Comparison of ENCODE assay signal across 22 mouse cellular contexts in genomic region chr2:33778466-33778865, GRCm38 (mm10).
DNase-seq lines count a peak whose midpoint lies in the region; ATAC-seq and TF ChIP-seq lines count a peak whose summit lies in the region.
"Had no signal": no experiment of that assay in that cellular context is flagged by ENCODE, and none has a peak within 500 bp of the region (broad histone marks: within the 10 kb centered on the region; RNA-seq: fewer than 3 reads in every experiment).

No protein-coding gene starts in this region.

- no peak overlapping the region for H3K4me3 ChIP-seq in midbrain, embryonic 15.5 days
- no peak overlapping the region for H3K4me3 ChIP-seq in midbrain, postnatal 0 days (ENCODE audit: low read depth, low read length)
- H3K4me3 ChIP-seq in cerebellum, adult 2 months (replicated peaks; ENCODE audit: insufficient read depth, low read depth, low read length): no peak overlapping the region
- H3K4me3 ChIP-seq: embryonic facial prominence, embryonic 13.5 days; forebrain, embryonic 12.5 days; heart, adult 2 months; heart, embryonic 15.5 days had no signal

- no peaks in the 10 kb centered on the region for H3K36me3 ChIP-seq in midbrain, embryonic 15.5 days (replicated peaks)
- peaks cover 5% of the 10 kb centered on the region; the same call in 1 of the 2 replicates for H3K36me3 ChIP-seq in midbrain, postnatal 0 days (ENCODE audit: insufficient read depth, low read length)

- 0 out of 2 replicates have a peak overlapping the region, but pooled peaks have one; percentile 12 for H3K27ac ChIP-seq in midbrain, embryonic 15.5 days
- H3K27ac ChIP-seq in midbrain, postnatal 0 days (ENCODE audit: low read depth, low read length): no peak overlapping the region
- H3K27ac ChIP-seq in cerebellum, adult 2 months (ENCODE audit: insufficient read depth, low read length): peak overlapping the region; percentile 19
- H3K27ac ChIP-seq: embryonic facial prominence, embryonic 13.5 days; forebrain, embryonic 12.5 days; heart, adult 2 months; heart, embryonic 15.5 days; hindbrain, embryonic 14.5 days had no signal

- TF ChIP-seq CTCF in midbrain, postnatal 0 days (IDR thresholded peaks at IDR 0.05): no peak
- no peak for TF ChIP-seq CTCF in cerebellum, adult 2 months (IDR thresholded peaks at IDR 0.05; ENCODE audit: borderline replicate concordance, insufficient read depth, low read depth, low read length)

- no peak overlapping the region for H3K9ac ChIP-seq in midbrain, embryonic 15.5 days
- H3K9ac ChIP-seq in midbrain, postnatal 0 days (replicated peaks; ENCODE audit: low read length, poor library complexity, severe bottlenecking): no peak overlapping the region
- H3K9ac ChIP-seq: embryonic facial prominence, embryonic 13.5 days; forebrain, embryonic 12.5 days; heart, embryonic 15.5 days; hindbrain, embryonic 14.5 days had no signal

- DNase-seq in midbrain, postnatal 0 days (ENCODE audit: low spot score): no peak
- peak; percentile 69 to 78 for DNase-seq in cerebellum, adult 2 months
- peak; percentile 57 to 59 for DNase-seq in cerebellum, postnatal 10 days
- no peak for DNase-seq in adrenal gland, adult 8-10 months
- no peak for DNase-seq in kidney, adult 11 months
- no peak for DNase-seq in spleen, postnatal 10 days (ENCODE audit: low spot score in 2 of 2)
- DNase-seq: adrenal gland, postnatal 25 days; gastrocnemius, postnatal 14 days; heart, adult 2 months; heart, postnatal 14 days; kidney, adult 8-10 months had no signal

- H3K27me3 ChIP-seq in midbrain, embryonic 15.5 days (replicated peaks): no peaks in the 10 kb centered on the region
- no peaks in the 10 kb centered on the region for H3K27me3 ChIP-seq in midbrain, postnatal 0 days (ENCODE audit: insufficient read depth, low read length)
- H3K27me3 ChIP-seq in cerebellum, adult 2 months (ENCODE audit: control insufficient read depth, insufficient read depth, low read length): no peaks in the 10 kb centered on the region
- H3K27me3 ChIP-seq: CH12.LX; embryonic facial prominence, embryonic 13.5 days; heart, embryonic 15.5 days; Patski had no signal

- 96% methylated on average over 4 of the region's 4 CpGs for WGBS in midbrain, embryonic 15.5 days
- 83% methylated on average over 4 of the region's 4 CpGs for WGBS in midbrain, postnatal 0 days
- 9% methylated on average over 4 of the region's 4 CpGs for WGBS in cerebellum, adult 2 months

- H3K4me2 ChIP-seq in midbrain, embryonic 15.5 days: no peak overlapping the region
- H3K4me2 ChIP-seq in midbrain, postnatal 0 days (ENCODE audit: low read depth, low read length, poor library complexity, severe bottlenecking): no peak overlapping the region
- H3K4me2 ChIP-seq: embryonic facial prominence, embryonic 13.5 days; forebrain, embryonic 12.5 days; heart, embryonic 11.5 days; heart, embryonic 15.5 days; hindbrain, embryonic 14.5 days had no signal

- ATAC-seq in midbrain, embryonic 15.5 days (replicated peaks): no peak
- no peak for ATAC-seq in midbrain, postnatal 0 days (ENCODE audit: low FRiP score)
- ATAC-seq: activated CD4-positive, CD25-positive, alpha-beta regulatory T cell, adult 4 months; forebrain, embryonic 16.5 days; intestine, embryonic 16.5 days; Patski had no signal

- no peaks in the 10 kb centered on the region for H3K9me3 ChIP-seq in midbrain, embryonic 15.5 days
- H3K9me3 ChIP-seq in midbrain, postnatal 0 days (ENCODE audit: low read length): no peaks in the 10 kb centered on the region

- no peak for TF ChIP-seq POLR2A in cerebellum, adult 2 months (IDR thresholded peaks at IDR 0.05; ENCODE audit: borderline replicate concordance, insufficient read depth, low read length)

- peaks cover 13% of the 10 kb centered on the region for H3K4me1 ChIP-seq in midbrain, embryonic 15.5 days
- H3K4me1 ChIP-seq in midbrain, postnatal 0 days (ENCODE audit: insufficient read depth, low read length): peaks cover 6% of the 10 kb centered on the region; the same call in 1 of the 2 replicates
- H3K4me1 ChIP-seq in cerebellum, adult 2 months (ENCODE audit: control insufficient read depth, insufficient read depth, low read length): peaks cover 40% of the 10 kb centered on the region

Comparison
In these comparisons a context has a peak if more than half of its experiments do, and no peak if none do; other contexts are left out.
1. DNase-seq: peak in cerebellum, adult 2 months (2 of 2) and cerebellum, postnatal 10 days (2 of 2); none in midbrain, postnatal 0 days (single experiment), adrenal gland, adult 8-10 months (single experiment), kidney, adult 11 months (single experiment) and spleen, postnatal 10 days (0 of 2).